9 mouse cellular contexts compared by ENCODE assay signal in genomic region chr6:125604463-125605191, GRCm38 (mm10). TPM values are rescaled to one million over a fixed set of nuclear protein-coding genes. Genes with fewer than 3 reads are reported as not detected.
DNase-seq lines count a peak whose midpoint lies in the region; ATAC-seq and TF ChIP-seq lines count a peak whose summit lies in the region.
"Had no signal": no experiment of that assay in that cellular context is flagged by ENCODE, and none has a peak within 500 bp of the region (broad histone marks: within the 10 kb centered on the region; RNA-seq: fewer than 3 reads in every experiment).

No protein-coding gene starts in this region.

- no peaks in the 10 kb centered on the region for H3K27me3 ChIP-seq in ES-Bruce4 (ENCODE audit: control insufficient read depth, insufficient read depth, low read length, poor library complexity, severe bottlenecking)
- H3K27me3 ChIP-seq in embryonic facial prominence, embryonic 10.5 days (replicated peaks; ENCODE audit: low read depth, poor library complexity, severe bottlenecking), result peaks cover 36% of the 10 kb centered on the region; the same call in 1 of the 2 replicates
- H3K27me3 ChIP-seq in kidney, embryonic 16.5 days (ENCODE audit: insufficient read depth, low read length), result 0 out of 2 replicates have a peak, but pooled peaks cover 4% of the 10 kb centered on the region
- no peaks in the 10 kb centered on the region for H3K27me3 ChIP-seq in liver, adult 2 months (ENCODE audit: control insufficient read depth, insufficient read depth, low read length)
- H3K27me3 ChIP-seq in neural tube, embryonic 11.5 days (ENCODE audit: control insufficient read depth, insufficient read depth, low read length), result 0 out of 2 replicates have a peak, but pooled peaks cover 2% of the 10 kb centered on the region

- no peak for TF ChIP-seq EP300 in ES-Bruce4 (IDR thresholded peaks at IDR 0.05; ENCODE audit: insufficient read depth, low read depth, low read length)

- no peak overlapping the region for H3K4me3 ChIP-seq in ES-Bruce4 (ENCODE audit: low read depth, low read length)
- no peak overlapping the region for H3K4me3 ChIP-seq in embryonic facial prominence, embryonic 10.5 days
- H3K4me3 ChIP-seq in kidney, embryonic 16.5 days (ENCODE audit: low read length), result no peak overlapping the region
- H3K4me3 ChIP-seq in liver, adult 2 months (ENCODE audit: insufficient read depth, low read depth, low read length), result no peak overlapping the region
- H3K4me3 ChIP-seq in neural tube, embryonic 11.5 days (ENCODE audit: low read depth, low read length), result no peak overlapping the region
- H3K4me3 ChIP-seq: lung, embryonic 15.5 days had no signal

- DNase-seq in adrenal gland, postnatal 25 days, result peak; percentile 44
- peak; percentile 80 for DNase-seq in embryonic facial prominence, embryonic 10.5 days (ENCODE audit: low spot score)
- DNase-seq in liver, adult 2 months (ENCODE audit: extremely low read depth, low read depth, low spot score), result peak; percentile 68
- DNase-seq in neural tube, embryonic 11.5 days (ENCODE audit: low spot score), result peak; percentile 74
- DNase-seq in thymus, postnatal 0 days (ENCODE audit: low spot score), result peak; percentile 55

- peaks cover 3% of the 10 kb centered on the region for H3K4me1 ChIP-seq in ES-Bruce4 (ENCODE audit: control insufficient read depth, insufficient read depth, low read length)
- peaks cover 26% of the 10 kb centered on the region for H3K4me1 ChIP-seq in embryonic facial prominence, embryonic 10.5 days
- 0 out of 2 replicates have a peak, but pooled peaks cover 9% of the 10 kb centered on the region for H3K4me1 ChIP-seq in kidney, embryonic 16.5 days (ENCODE audit: insufficient read depth, low read length)
- H3K4me1 ChIP-seq in liver, adult 2 months (ENCODE audit: control insufficient read depth, insufficient read depth, low read length), result no peaks in the 10 kb centered on the region
- 0 out of 2 replicates have a peak, but pooled peaks cover 2% of the 10 kb centered on the region for H3K4me1 ChIP-seq in neural tube, embryonic 11.5 days (ENCODE audit: control insufficient read depth, insufficient read depth, low read length)

- TF ChIP-seq CTCF in ES-Bruce4 (IDR thresholded peaks at IDR 0.05; ENCODE audit: low read depth, low read length), result peak; percentile 79
- TF ChIP-seq CTCF in liver, adult 2 months (IDR thresholded peaks at IDR 0.05; ENCODE audit: low read depth, low read length), result peak; percentile 73

- H3K4me2 ChIP-seq in kidney, embryonic 16.5 days (replicated peaks; ENCODE audit: low read depth, low read length), result no peak overlapping the region
- no peak overlapping the region for H3K4me2 ChIP-seq in neural tube, embryonic 11.5 days (ENCODE audit: low read depth)
- H3K4me2 ChIP-seq: lung, embryonic 15.5 days had no signal

- no peak overlapping the region for H3K9ac ChIP-seq in ES-Bruce4 (ENCODE audit: low read depth, poor library complexity, severe bottlenecking)
- H3K9ac ChIP-seq in kidney, embryonic 16.5 days (replicated peaks; ENCODE audit: low read length), result no peak overlapping the region; the same call in 1 of the 2 replicates
- H3K9ac ChIP-seq in liver, adult 2 months (ENCODE audit: low read depth, low read length), result no peak overlapping the region
- H3K9ac ChIP-seq in neural tube, embryonic 11.5 days (ENCODE audit: low read length), result no peak overlapping the region
- H3K9ac ChIP-seq: lung, embryonic 15.5 days had no signal

- 28% methylated on average over 9 of the region's 9 CpGs for WGBS in embryonic facial prominence, embryonic 10.5 days
- 16% methylated on average over 9 of the region's 9 CpGs for WGBS in kidney, embryonic 16.5 days
- 27% methylated on average over 9 of the region's 9 CpGs for WGBS in liver, adult 2 months
- 29% methylated on average over 9 of the region's 9 CpGs for WGBS in neural tube, embryonic 11.5 days

- peak; percentile 40; the same call in 1 of the 2 replicates for ATAC-seq in granulocyte monocyte progenitor cell, adult 5-6 weeks (replicated peaks; ENCODE audit: poor library complexity, severe bottlenecking)
- peak; percentile 68 for ATAC-seq in kidney, embryonic 16.5 days (ENCODE audit: low FRiP score, low TSS enrichment)
- ATAC-seq in neural tube, embryonic 11.5 days (ENCODE audit: insufficient read depth, low FRiP score, low TSS enrichment), result 0 out of 2 replicates have a peak, but pooled peaks have one; percentile 11

- H3K36me3 ChIP-seq in ES-Bruce4 (ENCODE audit: control insufficient read depth, insufficient read depth, low read length, poor library complexity, severe bottlenecking), result no peaks in the 10 kb centered on the region
- H3K36me3 ChIP-seq in embryonic facial prominence, embryonic 10.5 days (replicated peaks), result no peaks in the 10 kb centered on the region
- H3K36me3 ChIP-seq in kidney, embryonic 16.5 days (ENCODE audit: insufficient read depth, low read length), result no peaks in the 10 kb centered on the region
- no peaks in the 10 kb centered on the region for H3K36me3 ChIP-seq in liver, adult 2 months (ENCODE audit: control insufficient read depth, insufficient read depth, low read length)
- no peaks in the 10 kb centered on the region for H3K36me3 ChIP-seq in neural tube, embryonic 11.5 days (ENCODE audit: control insufficient read depth, insufficient read depth, low read length)
- H3K36me3 ChIP-seq: lung, embryonic 15.5 days had no signal

- H3K9me3 ChIP-seq in ES-Bruce4 (replicated peaks; ENCODE audit: control insufficient read depth, insufficient read depth, low read length, poor library complexity, severe bottlenecking), result no peaks in the 10 kb centered on the region
- H3K9me3 ChIP-seq in embryonic facial prominence, embryonic 10.5 days, result no peaks in the 10 kb centered on the region
- no peaks in the 10 kb centered on the region for H3K9me3 ChIP-seq in kidney, embryonic 16.5 days (ENCODE audit: low read length)
- H3K9me3 ChIP-seq in neural tube, embryonic 11.5 days (ENCODE audit: control insufficient read depth, low read length), result no peaks in the 10 kb centered on the region
- H3K9me3 ChIP-seq: lung, embryonic 15.5 days had no signal

- no peak for TF ChIP-seq POLR2A in ES-Bruce4 (IDR thresholded peaks at IDR 0.05; ENCODE audit: insufficient read depth, low read length)
- TF ChIP-seq POLR2A in liver, adult 2 months (IDR thresholded peaks at IDR 0.05; ENCODE audit: extremely low read depth, insufficient read depth, low read length), result no peak

- H3K79me2 ChIP-seq in liver, adult 2 months (ENCODE audit: control insufficient read depth, insufficient read depth, low read length), result no peaks in the 10 kb centered on the region

- H3K27ac ChIP-seq in ES-Bruce4 (ENCODE audit: insufficient read depth, low read length), result no peak overlapping the region
- H3K27ac ChIP-seq in embryonic facial prominence, embryonic 10.5 days (replicated peaks), result no peak overlapping the region
- no peak overlapping the region for H3K27ac ChIP-seq in kidney, embryonic 16.5 days (ENCODE audit: low read length)
- H3K27ac ChIP-seq in liver, adult 2 months (replicated peaks; ENCODE audit: insufficient read depth, low read depth, low read length), result no peak overlapping the region
- no peak overlapping the region for H3K27ac ChIP-seq in neural tube, embryonic 11.5 days (ENCODE audit: low read depth, low read length)
- H3K27ac ChIP-seq: lung, embryonic 15.5 days had no signal

RNA-seq across cellular contexts. Expression of gene Vwf, which starts 58.1 kb away (rescaled TPM):
- polyA plus RNA-seq in ES-Bruce4 (2011; ENCODE audit: insufficient read depth, insufficient read length, low read depth, missing spikeins), result 2.7 and 3.2 TPM in 2 replicates
- total RNA-seq in adrenal gland, postnatal 25 days (2021), result 5.8 and 6.9 TPM in 2 replicates
- 5.5 and 8.6 TPM in 2 replicates for polyA plus RNA-seq in embryonic facial prominence, embryonic 10.5 days (2016; fragmentation: Nextera tagmentation; extraction: Ambion mirVana)
- 0.43 and 5.1 TPM in 2 replicates for total RNA-seq in granulocyte monocyte progenitor cell, adult 5-6 weeks (2014; fragmentation: Nextera tagmentation)
- total RNA-seq in granulocyte monocyte progenitor cell, adult 5-6 weeks (2017), result 0.10 and 0.39 TPM in 2 replicates
- 3.9 and 5.4 TPM in 2 replicates for polyA plus RNA-seq in kidney, embryonic 16.5 days (2015; fragmentation: Nextera tagmentation; extraction: Ambion mirVana)
- 4.9 and 6.8 TPM in 2 replicates for total RNA-seq in liver, adult 2 months (2014; rRNA removed)
- polyA plus RNA-seq in liver, adult 2 months (2012; rRNA removed), result 9.0 and 10.9 TPM in 2 replicates
- polyA plus RNA-seq in neural tube, embryonic 11.5 days (2014; fragmentation: Nextera tagmentation; extraction: Ambion mirVana), result 11.1 and 15.4 TPM in 2 replicates
- polyA plus RNA-seq in thymus, postnatal 0 days (2015; fragmentation: Nextera tagmentation; extraction: Ambion mirVana), result 4.2 and 5.1 TPM in 2 replicates

Comparison
In these comparisons a context has a peak if more than half of its experiments do, and no peak if none do; other contexts are left out.
1. ATAC-seq: peak in every context shown above with its lines; median percentile 68 in kidney, embryonic 16.5 days; 40 in granulocyte monocyte progenitor cell, adult 5-6 weeks; 11 in neural tube, embryonic 11.5 days.